Mouse (Mus musculus) liver, adult (tissue): ENCODE measurements around the gene Elob.

Source experiments
- GATA4 ChIP-seq: IDR thresholded peaks from 2 replicates; pipeline ENCODE4 v1.6.1; 2014; ENCODE audit warnings: mild to moderate bottlenecking, low read length; ENCODE audit not compliant: insufficient replicate concordance

Elob gene

GRCm38 (mm10) chr17:23829064-23829619 lies at the start of gene Elob:
Gene Elob (minus strand): TSS chr17:23829136.
- TF ChIP-seq GATA4, result no peak; the same call in 1 of the 2 replicates

GRCm38 (mm10) chr17:23877166-23877565 lies 48.2 kb upstream of the Elob start:
- TF ChIP-seq GATA4, result no peak

GRCm38 (mm10) chr17:23876741-23877140 lies 47.8 kb upstream of the Elob start:
- TF ChIP-seq GATA4, result no peak

GRCm38 (mm10) chr17:23873884-23874856 lies 45.2 kb upstream of the Elob start:
- TF ChIP-seq GATA4, result no peak

- no peak for TF ChIP-seq GATA4
Observed at GRCm38 (mm10) chr17:23868513-23868912, 39.6 kb upstream of the Elob start.

- no peak for TF ChIP-seq GATA4
Observed at GRCm38 (mm10) chr17:23867756-23868155, 38.8 kb upstream of the Elob start, which contains the start of gene Prss21. Gene Prss21 (plus strand): TSS chr17:23868056.

- no peak for TF ChIP-seq GATA4
Observed at GRCm38 (mm10) chr17:23862926-23863325, 34.0 kb upstream of the Elob start.

GRCm38 (mm10) chr17:23857913-23858312 lies 29.0 kb upstream of the Elob start:
- no peak for TF ChIP-seq GATA4

- no peak for TF ChIP-seq GATA4
Observed at GRCm38 (mm10) chr17:23857193-23857592, 28.3 kb upstream of the Elob start.

- no peak for TF ChIP-seq GATA4
Observed at GRCm38 (mm10) chr17:23854229-23854765, 25.4 kb upstream of the Elob start.

- TF ChIP-seq GATA4, result no peak
Observed at GRCm38 (mm10) chr17:23853292-23853691, 24.4 kb upstream of the Elob start.

- peak; percentile 88 for TF ChIP-seq GATA4
Observed at GRCm38 (mm10) chr17:23850853-23851749, 22.2 kb upstream of the Elob start.

GRCm38 (mm10) chr17:23850028-23850427 lies 21.1 kb upstream of the Elob start:
- no peak for TF ChIP-seq GATA4

- no peak for TF ChIP-seq GATA4
Observed at GRCm38 (mm10) chr17:23843812-23844273, 14.9 kb upstream of the Elob start, which contains the start of the genes Prss32 and Prss41. Gene Prss32 (plus strand): TSS chr17:23843855. Gene Prss41 (minus strand): TSS chr17:23844172.
